Mouse (Mus musculus) gastrocnemius, adult 2 months (tissue): Measurements from ENCODE around the gene H2-Aa. TPM values are rescaled to one million over a fixed set of nuclear protein-coding genes. Genes with fewer than 3 reads are reported as not detected.

Experiments used
- DNase-seq: peaks from one replicate; pipeline ENCODE4 v3.0.0; 2022
- H3K27ac ChIP-seq: fragments of 200-600 bp; 2 replicates; pipeline ENCODE4 v1.8.1; 2022; ENCODE audit warnings: mild to moderate bottlenecking
- H3K4me3 ChIP-seq: fragments of 200-600 bp; 2 replicates; pipeline ENCODE4 v1.8.1; 2022; ENCODE audit warnings: mild to moderate bottlenecking, moderate library complexity
- CTCF ChIP-seq: fragments of 200-600 bp; IDR thresholded peaks from 2 replicates; pipeline ENCODE4 v1.8.1; 2022; ENCODE audit warnings: antibody characterized with exemption, mild to moderate bottlenecking, moderate library complexity
- intact Hi-C: fragments of 180-260 bp; cut with DNase I; formaldehyde crosslinking; loops from one replicate; pipeline ENCODE4 v1.15.1; 2025
- total RNA-seq, 2 experiments: library from RNA; stranded (reverse); gene quantifications; 2 replicates each; pipeline ENCODE4 v1.2.3; 2021

Gene H2-Aa
- total RNA-seq, 2 experiments from 2014 or later = 5.3 to 6.0 TPM

GRCm38 (mm10) chr17:34309225-34309624, 21.6 kb upstream of the H2-Aa start:
- DNase-seq = no peak
- H3K27ac ChIP-seq = peak overlapping the region; percentile 68
- TF ChIP-seq CTCF = no peak
- intact Hi-C loops = loop anchor here (10.0 kb wide), 1 partner anchor 134 kb away; no protein-coding TSS in a partner anchor
- H3K4me3 ChIP-seq = peak overlapping the region; percentile 75

DNA sequence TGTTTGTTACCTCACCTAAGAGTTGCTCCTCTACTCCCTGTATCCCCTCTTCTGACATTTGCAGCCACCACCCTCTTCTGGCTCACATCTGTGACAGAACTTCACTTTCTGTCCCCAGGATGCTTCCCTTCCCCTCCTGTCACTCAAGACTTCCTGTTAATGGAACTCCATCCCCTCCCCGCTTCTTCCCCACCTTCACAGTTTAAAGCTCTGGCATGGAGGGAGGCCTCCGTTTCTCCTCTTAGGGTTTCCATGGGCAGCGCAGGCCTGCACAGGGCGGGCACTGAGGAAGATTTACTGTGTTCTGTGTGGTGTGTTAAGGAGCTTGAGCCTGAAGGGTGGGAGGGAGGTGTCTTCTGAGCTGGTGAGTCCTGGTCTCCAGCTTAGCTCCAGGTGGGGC, 20.5 kb upstream of the H2-Aa start:
- H3K27ac ChIP-seq = no peak overlapping the region
- no peak overlapping the region for H3K4me3 ChIP-seq
- intact Hi-C loops = loop anchor here (10.0 kb wide), 1 partner anchor 133 kb away; no protein-coding TSS in a partner anchor
- no peak for TF ChIP-seq CTCF
- DNase-seq = no peak

- intact Hi-C loops = loop anchor here (10.0 kb wide), 1 partner anchor 132 kb away; no protein-coding TSS in a partner anchor
- no peak for TF ChIP-seq CTCF
- Histone ChIP-seq H3K4me3 (no peak overlapping the region), H3K27ac (no peak overlapping the region)
- DNase-seq = no peak
Measured at GRCm38 (mm10) chr17:34307216-34307615, 19.6 kb upstream of the H2-Aa start.

DNA sequence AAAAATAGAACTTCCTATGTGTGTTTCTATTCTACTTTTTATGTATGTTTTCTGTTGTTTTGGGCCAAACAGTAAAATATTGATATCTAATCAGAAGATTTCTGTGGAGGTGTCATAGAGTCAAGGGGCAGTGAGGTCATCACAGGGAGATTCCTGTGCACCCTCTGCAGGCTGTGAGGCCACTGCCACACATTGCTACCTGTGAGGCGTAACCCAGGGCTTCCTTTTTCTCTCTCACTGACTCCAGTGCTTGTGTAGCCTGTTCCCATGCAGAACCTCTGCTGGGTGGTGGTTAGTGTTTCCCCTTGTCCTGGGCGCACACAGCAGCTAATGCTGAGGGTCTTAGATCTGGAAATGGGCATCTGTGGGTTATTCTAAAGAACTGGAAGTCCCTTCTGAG, 18.8 kb upstream of the H2-Aa start:
- Histone ChIP-seq H3K4me3 (no peak overlapping the region), H3K27ac (no peak overlapping the region)
- DNase-seq = no peak
- intact Hi-C loops = loop anchor here (10.0 kb wide), 1 partner anchor 132 kb away; no protein-coding TSS in a partner anchor
- no peak for TF ChIP-seq CTCF

DNA sequence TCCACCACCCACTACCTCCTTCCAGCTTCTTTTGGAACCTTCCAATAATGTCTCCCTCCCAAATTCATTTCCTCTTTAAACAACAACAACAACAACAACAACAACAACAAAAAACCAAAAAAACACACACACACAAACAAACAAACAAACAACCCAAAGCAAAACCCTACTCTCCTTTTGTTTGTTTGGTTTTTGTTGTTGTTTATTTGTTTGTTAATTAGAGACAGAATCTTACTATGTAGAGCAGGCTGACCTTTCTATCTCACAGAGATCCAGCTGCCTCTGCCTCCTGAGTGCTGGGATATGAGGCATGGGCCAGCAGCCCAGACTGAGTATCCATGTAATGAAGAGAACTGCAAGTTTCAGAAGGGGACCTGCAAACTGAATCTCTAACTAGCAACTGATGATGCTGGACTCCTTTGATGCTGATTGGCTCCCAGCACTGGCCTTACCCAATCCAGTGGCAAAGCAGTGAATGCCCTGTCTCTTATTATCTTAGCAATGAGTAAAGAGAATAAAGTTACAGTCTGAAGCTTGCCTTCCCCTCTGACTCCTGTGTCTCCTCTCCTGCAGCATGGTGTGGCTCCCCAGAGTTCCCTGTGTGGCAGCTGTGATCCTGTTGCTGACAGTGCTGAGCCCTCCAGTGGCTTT, 17.9 kb upstream of the H2-Aa start, which contains the start of gene H2-Eb1:
TSS of gene H2-Eb1 (plus strand) at position 488 of the 651 bp plus-strand sequence.
- no peak within 1 kb of the TSS for H3K4me3 ChIP-seq
- intact Hi-C loops = loop anchor here (10.0 kb wide), 1 partner anchor 131 kb away; no protein-coding TSS in a partner anchor
- peak; percentile 70 for DNase-seq

DNA sequence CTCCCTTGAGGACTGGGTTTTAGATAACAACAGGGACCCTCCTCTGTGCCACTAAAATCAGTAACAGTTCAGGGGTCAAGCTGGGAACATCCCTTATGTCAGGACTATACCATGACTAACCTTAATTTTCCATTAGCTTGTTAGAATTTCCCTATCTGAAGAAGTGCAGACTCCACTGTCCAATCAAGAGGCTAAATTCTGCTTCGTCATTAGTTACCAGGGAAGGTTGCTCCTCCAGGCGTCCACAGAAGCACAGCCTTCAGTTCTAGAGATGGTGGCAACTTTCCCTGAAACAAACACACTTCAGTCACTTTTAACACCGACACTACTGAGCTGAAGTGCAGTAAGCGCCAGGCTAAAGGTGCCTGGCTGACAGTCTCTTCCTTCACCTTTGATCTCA, 17.1 kb upstream of the H2-Aa start:
- TF ChIP-seq CTCF = no peak
- intact Hi-C loops = loop anchor here (10.0 kb wide), 1 partner anchor 130 kb away; no protein-coding TSS in a partner anchor
- no peak overlapping the region for H3K4me3 ChIP-seq
- H3K27ac ChIP-seq = no peak overlapping the region
- no peak for DNase-seq

More for the DNA sequence above, 17.9 kb upstream of the H2-Aa start, which contains the start of gene H2-Eb1:
- no peak for TF ChIP-seq CTCF
- H3K27ac ChIP-seq = no peak within 1 kb of the TSS

- no peak overlapping the region for H3K27ac ChIP-seq
- DNase-seq = no peak
- no peak overlapping the region for H3K4me3 ChIP-seq
- no peak for TF ChIP-seq CTCF
- intact Hi-C loops = loop anchor here (10.0 kb wide), 1 partner anchor 129 kb away; no protein-coding TSS in a partner anchor
Measured at GRCm38 (mm10) chr17:34303789-34304188, 16.2 kb upstream of the H2-Aa start.

DNA sequence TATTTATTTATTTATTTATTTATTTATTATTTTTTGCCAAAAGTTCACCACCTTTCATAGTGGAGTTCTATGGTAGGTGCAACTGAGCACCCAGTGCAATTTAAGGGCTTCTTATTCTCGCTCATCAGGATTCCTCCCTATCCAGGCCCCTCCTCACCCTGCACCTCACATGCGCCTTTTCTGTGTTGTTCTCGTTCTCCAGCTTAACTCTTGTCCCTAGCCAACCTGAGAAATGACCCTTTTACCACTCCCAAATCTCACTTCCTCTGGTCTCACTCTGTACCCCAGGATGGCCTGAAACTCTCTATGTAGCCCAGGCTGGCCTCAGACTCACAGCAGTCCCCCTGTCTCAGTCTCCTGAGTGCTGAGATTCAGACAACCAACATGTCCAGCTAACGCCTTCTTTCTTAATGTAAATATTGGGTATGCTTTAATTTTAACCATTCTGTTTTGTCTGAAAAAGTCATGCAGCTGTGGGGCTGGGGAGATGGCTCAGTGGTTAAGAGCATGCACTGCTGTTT, 14.1 kb upstream of the H2-Aa start:
- no peak overlapping the region for H3K27ac ChIP-seq
- intact Hi-C loops = loop anchor here (10.0 kb wide), 1 partner anchor 127 kb away; no protein-coding TSS in a partner anchor
- DNase-seq = no peak
- H3K4me3 ChIP-seq = no peak overlapping the region
- no peak for TF ChIP-seq CTCF

DNA sequence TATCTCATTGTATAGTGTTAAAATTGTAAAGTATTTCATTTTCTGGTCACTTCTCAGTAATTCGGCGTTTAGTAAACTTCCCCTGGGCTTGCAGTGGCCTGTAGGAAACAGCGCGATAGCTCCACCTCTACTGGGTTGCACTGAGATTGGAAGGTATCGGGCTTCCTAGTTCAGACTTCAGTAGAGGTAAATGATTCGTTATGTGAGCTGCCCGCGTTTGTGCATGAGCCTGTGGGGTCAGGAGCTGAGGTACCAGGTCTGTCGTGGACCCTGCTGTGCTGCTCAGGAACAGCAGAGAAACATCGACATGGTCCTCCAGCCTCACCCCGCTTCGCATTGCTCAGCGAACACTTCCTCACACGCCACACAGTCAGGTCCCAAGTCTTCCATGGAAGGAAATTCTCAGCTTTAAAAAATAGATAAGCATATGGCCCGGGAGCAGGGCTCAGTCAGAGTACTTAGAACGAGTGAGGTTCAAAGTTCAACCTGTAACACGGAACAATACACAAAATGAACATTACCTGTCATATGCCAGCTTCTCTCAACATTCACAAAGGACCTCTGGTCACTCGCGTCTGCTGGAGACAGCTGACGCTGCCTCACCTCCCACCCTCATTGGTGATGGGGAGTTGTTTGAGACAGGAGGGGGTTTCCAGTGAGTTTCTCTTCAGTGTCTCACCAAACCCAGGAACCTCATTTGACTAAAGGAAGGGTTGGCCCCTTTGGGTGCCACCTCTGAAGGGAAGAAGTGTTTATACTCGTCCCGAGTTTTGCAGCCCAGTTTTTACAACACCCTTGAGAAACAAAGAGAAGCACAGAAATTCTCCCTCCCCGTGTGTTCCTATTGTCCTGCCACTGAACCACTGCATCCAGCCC, 13.3 kb upstream of the H2-Aa start:
- Histone ChIP-seq H3K4me3 (no peak overlapping the region), H3K27ac (no peak overlapping the region)
- no peak for DNase-seq
- TF ChIP-seq CTCF = no peak
- intact Hi-C loops = loop anchor here (10.0 kb wide), 1 partner anchor 126 kb away; no protein-coding TSS in a partner anchor

- no peak for DNase-seq
- TF ChIP-seq CTCF = no peak
- Histone ChIP-seq H3K27ac (no peak overlapping the region), H3K4me3 (no peak overlapping the region)
- intact Hi-C loops = loop anchor here (10.0 kb wide), 1 partner anchor 125 kb away; no protein-coding TSS in a partner anchor
Measured at GRCm38 (mm10) chr17:34300071-34300470, 12.4 kb upstream of the H2-Aa start.

DNA sequence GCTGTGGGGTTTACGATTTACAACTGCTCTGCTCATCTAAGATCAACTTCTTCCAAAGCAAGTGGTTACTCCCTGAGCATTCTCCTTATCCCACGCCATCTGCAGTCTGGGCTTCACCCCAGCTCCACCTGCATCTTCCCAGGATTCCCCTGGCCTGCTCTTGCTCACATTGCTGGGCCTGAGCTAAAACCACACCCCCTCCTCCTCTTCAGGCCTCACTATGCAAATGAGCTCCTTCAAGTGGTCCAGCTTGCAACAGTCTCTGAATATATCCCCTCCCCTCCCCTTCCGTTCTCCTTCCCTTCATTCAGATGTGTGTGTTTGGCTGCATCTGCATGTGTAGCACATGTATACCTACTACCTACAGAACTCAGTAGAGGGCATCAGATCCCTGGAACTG, 11.7 kb upstream of the H2-Aa start:
- no peak for TF ChIP-seq CTCF
- H3K4me3 ChIP-seq = no peak overlapping the region
- no peak overlapping the region for H3K27ac ChIP-seq
- no peak for DNase-seq
- intact Hi-C loops = no loop called here
